9 mouse cellular contexts compared by ENCODE assay signal in the genomic region with DNA sequence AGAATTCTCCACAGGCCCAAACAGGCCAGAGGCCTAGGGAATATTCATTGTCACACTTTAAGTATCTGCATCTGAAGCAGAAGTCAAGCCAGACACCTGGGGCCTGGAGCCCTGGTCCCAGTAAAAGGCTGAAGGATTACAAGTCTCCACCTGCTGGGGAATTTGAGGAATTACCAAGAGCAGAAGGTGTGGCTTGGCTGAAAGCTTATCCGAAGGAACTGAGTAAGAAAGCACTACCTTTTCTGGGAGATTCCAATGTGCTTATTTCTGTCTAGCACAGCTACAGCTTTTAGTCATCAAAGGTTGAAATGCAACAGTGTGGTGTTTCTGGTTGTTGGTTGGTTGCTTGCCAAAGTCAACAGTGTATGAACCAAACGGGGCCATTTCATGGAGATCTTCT.
A peak's percentile ranks its signal among the peaks of the same experiment; 100 is the strongest.
DNase-seq lines count a peak whose midpoint lies in the region; ATAC-seq and TF ChIP-seq lines count a peak whose summit lies in the region.
"Had no signal": no experiment of that assay in that cellular context is flagged by ENCODE, and none has a peak within 500 bp of the region (broad histone marks: within the 10 kb centered on the region; RNA-seq: fewer than 3 reads in every experiment).

No protein-coding gene starts in this region.

- WGBS in midbrain, embryonic 10.5 days: 67% methylated on average over 2 of the region's 2 CpGs
- WGBS in midbrain, embryonic 16.5 days: 57% methylated on average over 2 of the region's 2 CpGs
- WGBS in hindbrain, embryonic 16.5 days: 52% methylated on average over 2 of the region's 2 CpGs

- peaks cover 1% of the 10 kb centered on the region; the same call in 1 of the 2 replicates for H3K4me1 ChIP-seq in midbrain, embryonic 10.5 days
- no peaks in the 10 kb centered on the region for H3K4me1 ChIP-seq in midbrain, embryonic 16.5 days (ENCODE audit: control insufficient read depth, insufficient read depth, low read length)
- peaks cover 12% of the 10 kb centered on the region for H3K4me1 ChIP-seq in embryonic fibroblast, embryonic 13.5 days (ENCODE audit: control insufficient read depth, insufficient read depth, low read length)
- H3K4me1 ChIP-seq in hindbrain, embryonic 16.5 days (ENCODE audit: control insufficient read depth, insufficient read depth, low read depth, low read length): no peaks in the 10 kb centered on the region
- H3K4me1 ChIP-seq: hindbrain, embryonic 15.5 days had no signal

- no peak overlapping the region for H3K9ac ChIP-seq in midbrain, embryonic 16.5 days (ENCODE audit: low read depth, low read length)
- H3K9ac ChIP-seq in hindbrain, embryonic 16.5 days (ENCODE audit: low read depth, low read length): no peak overlapping the region
- H3K9ac ChIP-seq: hindbrain, embryonic 15.5 days had no signal

- peak; percentile 16 for DNase-seq in midbrain, embryonic 10.5 days (ENCODE audit: low spot score)
- peak; percentile 27 to 55 for DNase-seq in adrenal gland, postnatal 36 days
- DNase-seq in left cerebral cortex, postnatal 36 days (ENCODE audit: low spot score in 2 of 2): peak; percentile 22 to 27
- DNase-seq in skeletal muscle tissue, adult 2 months (ENCODE audit: low read depth, low spot score): peak; percentile 12

- no peak overlapping the region for H3K4me3 ChIP-seq in midbrain, embryonic 10.5 days
- H3K4me3 ChIP-seq in midbrain, embryonic 16.5 days (ENCODE audit: low read depth, low read length): no peak overlapping the region
- H3K4me3 ChIP-seq in embryonic fibroblast, embryonic 13.5 days (ENCODE audit: insufficient read depth, low read length): no peak overlapping the region
- no peak overlapping the region for H3K4me3 ChIP-seq in hindbrain, embryonic 16.5 days (ENCODE audit: low read length)
- H3K4me3 ChIP-seq: hindbrain, embryonic 15.5 days had no signal

- no peak for TF ChIP-seq CTCF in embryonic fibroblast, embryonic 13.5 days (IDR thresholded peaks at IDR 0.05; ENCODE audit: borderline replicate concordance, insufficient read depth, low read length)

- H3K27ac ChIP-seq in midbrain, embryonic 10.5 days (replicated peaks): no peak overlapping the region
- no peak overlapping the region for H3K27ac ChIP-seq in midbrain, embryonic 16.5 days (ENCODE audit: low read length)
- H3K27ac ChIP-seq in embryonic fibroblast, embryonic 13.5 days (ENCODE audit: insufficient read depth, low read length): peak overlapping the region; percentile 71; the same call in 1 of the 2 replicates
- no peak overlapping the region for H3K27ac ChIP-seq in hindbrain, embryonic 16.5 days (ENCODE audit: low read depth, low read length)
- H3K27ac ChIP-seq: hindbrain, embryonic 15.5 days had no signal

- intact Hi-C loops in left cerebral cortex, postnatal 36 days (cut with DNase I): loop anchor here (10.0 kb wide), 1 partner anchor 421 kb away; no protein-coding TSS in a partner anchor

- no peaks in the 10 kb centered on the region for H3K27me3 ChIP-seq in midbrain, embryonic 10.5 days (ENCODE audit: low read depth, poor library complexity, severe bottlenecking)
- H3K27me3 ChIP-seq in midbrain, embryonic 16.5 days (ENCODE audit: control insufficient read depth, insufficient read depth, low read depth, low read length): no peaks in the 10 kb centered on the region
- H3K27me3 ChIP-seq in hindbrain, embryonic 16.5 days (replicated peaks; ENCODE audit: control insufficient read depth, insufficient read depth, low read length): no peaks in the 10 kb centered on the region
- H3K27me3 ChIP-seq: hindbrain, embryonic 15.5 days had no signal

- ATAC-seq in midbrain, embryonic 16.5 days: no peak
- peak; percentile 24; the same call in 1 of the 2 replicates for ATAC-seq in hindbrain, embryonic 16.5 days
- ATAC-seq in inflammation-experienced regulatory T-cells, adult 6 months: no peak

- no peak overlapping the region for H3K4me2 ChIP-seq in midbrain, embryonic 16.5 days (ENCODE audit: low read length)
- H3K4me2 ChIP-seq in hindbrain, embryonic 16.5 days (ENCODE audit: low read length): no peak overlapping the region
- H3K4me2 ChIP-seq: hindbrain, embryonic 15.5 days had no signal

- H3K36me3 ChIP-seq in midbrain, embryonic 10.5 days: no peaks in the 10 kb centered on the region
- no peaks in the 10 kb centered on the region for H3K36me3 ChIP-seq in midbrain, embryonic 16.5 days (ENCODE audit: control insufficient read depth, insufficient read depth, low read length)
- no peaks in the 10 kb centered on the region for H3K36me3 ChIP-seq in hindbrain, embryonic 16.5 days (ENCODE audit: control insufficient read depth, insufficient read depth, low read length)
- H3K36me3 ChIP-seq: hindbrain, embryonic 15.5 days had no signal

- TF ChIP-seq POLR2A in embryonic fibroblast, embryonic 13.5 days (IDR thresholded peaks at IDR 0.05; ENCODE audit: low read depth, low read length): no peak

- no peaks in the 10 kb centered on the region; the same call in 1 of the 2 replicates for H3K9me3 ChIP-seq in midbrain, embryonic 10.5 days (replicated peaks)
- H3K9me3 ChIP-seq in midbrain, embryonic 16.5 days (replicated peaks; ENCODE audit: control insufficient read depth, low read length, poor library complexity, severe bottlenecking): no peaks in the 10 kb centered on the region
- H3K9me3 ChIP-seq in hindbrain, embryonic 16.5 days (ENCODE audit: control insufficient read depth, low read length): no peaks in the 10 kb centered on the region
- H3K9me3 ChIP-seq: hindbrain, embryonic 15.5 days had no signal
